Mouse (Mus musculus) adrenal gland, adult 2 months (tissue): ENCODE results near the gene Olfr1104. TPM values are rescaled to one million over a fixed set of nuclear protein-coding genes. Genes with fewer than 3 reads are reported as not detected.

ENCODE experiments used
- DNase-seq: peaks from one replicate; pipeline ENCODE4 v3.0.0; 2021
- long read RNA-seq: library from polyadenylated mRNA; stranded (forward); transcript quantifications from one replicate; pipeline ENCODE4 v2.0.0, GENCODE M21; 2021
- polyA plus RNA-seq: library from polyadenylated mRNA; depleted of rRNA; stranded (reverse); fragments of >200 nt; gene quantifications from 2 replicates; pipeline ENCODE4 v1.2.3, GENCODE M21; 2012; rRNA removed
- total RNA-seq, 2 experiments: library from RNA; stranded (reverse); gene quantifications; 2 replicates each; pipeline ENCODE4 v1.2.3; 2021

Gene Olfr1104
- total RNA-seq (not detected), polyA plus RNA-seq (not detected in 2 replicates)
- long read RNA-seq = 0 reads

DNA sequence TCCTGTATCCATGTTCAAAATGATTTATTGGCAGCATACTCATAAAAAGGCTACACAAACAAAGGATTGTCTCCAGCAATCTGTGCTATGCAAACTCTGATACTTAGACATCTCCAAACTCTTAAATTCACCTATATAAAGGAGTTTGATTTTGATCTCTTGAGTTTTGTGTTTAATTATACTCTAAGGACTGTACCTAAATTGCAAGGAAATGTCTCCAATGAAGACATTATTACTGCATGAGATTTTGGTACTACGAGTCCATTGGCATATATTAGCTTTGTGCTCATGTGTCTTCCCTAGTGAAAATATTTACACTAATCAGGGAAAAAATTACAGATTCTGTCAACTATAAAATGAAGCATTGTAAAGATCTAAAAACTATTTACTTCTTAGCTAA lies at the start of gene Olfr1104:
Gene Olfr1104 (minus strand): TSS at position 101 of the 400 bp plus-strand sequence.
- no peak for DNase-seq

- DNase-seq = no peak
Observed at GRCm38 (mm10) chr2:87075717-87076116, 48.8 kb upstream of the Olfr1104 start, which contains the start of gene Olfr1107. TSS of gene Olfr1107 (minus strand) at chr2:87075817.

- DNase-seq = no peak
Observed at GRCm38 (mm10) chr2:87052173-87052572, 25.3 kb upstream of the Olfr1104 start, which contains the start of gene Olfr1106. TSS of gene Olfr1106 (minus strand) at chr2:87052273.

DNA sequence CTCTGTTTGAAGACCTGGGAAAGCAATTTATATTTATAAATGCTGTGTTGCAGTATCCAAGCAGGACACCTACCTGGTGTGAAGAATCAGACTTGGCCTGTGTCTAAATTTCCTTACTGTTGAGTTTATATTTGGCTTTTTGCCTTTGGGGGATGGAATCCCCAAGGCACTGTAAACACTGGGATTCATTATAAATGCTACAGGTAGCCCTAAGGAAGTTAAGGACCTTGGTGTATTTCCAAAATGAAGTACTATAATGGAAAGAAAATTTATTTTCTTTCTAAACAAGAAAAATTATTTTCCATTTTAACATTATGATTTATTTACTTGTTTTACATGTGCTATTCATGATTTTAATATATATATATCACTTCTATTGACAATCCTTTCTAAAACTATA lies 9.6 kb upstream of the Olfr1104 start, which contains the start of gene Olfr1105:
Gene Olfr1105 (minus strand): TSS at position 101 of the 400 bp plus-strand sequence.
- no peak for DNase-seq

- DNase-seq = no peak
Observed at GRCm38 (mm10) chr2:86998098-86998497, 28.8 kb downstream of the Olfr1104 start, which contains the start of gene Olfr1102. TSS of gene Olfr1102 (plus strand) at chr2:86998398.

GRCm38 (mm10) chr2:86991121-86991520 lies 35.8 kb downstream of the Olfr1104 start, which contains the start of gene Olfr1101:
TSS of gene Olfr1101 (minus strand) at chr2:86991221.
- no peak for DNase-seq

DNA sequence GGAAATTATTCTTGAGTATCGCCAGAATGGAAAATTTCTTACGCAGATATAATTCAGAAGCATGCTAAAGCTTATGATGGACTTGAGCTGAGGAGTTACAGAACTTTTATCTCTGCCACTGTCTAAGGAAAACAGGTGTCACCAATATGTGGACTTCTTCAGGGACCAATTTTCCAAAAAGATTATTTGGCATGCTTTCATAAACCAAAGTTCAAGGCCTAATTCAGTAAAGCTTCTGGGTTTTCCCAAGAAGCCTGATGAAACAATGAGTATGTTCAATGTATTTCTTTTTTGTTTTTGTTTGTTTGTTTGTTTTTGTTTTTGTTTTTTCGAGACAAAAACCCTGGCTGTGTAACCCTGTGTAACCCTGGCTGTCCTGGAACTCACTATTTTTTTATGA lies 47.0 kb downstream of the Olfr1104 start, which contains the start of gene Olfr1100:
Gene Olfr1100 (minus strand): TSS at position 101 of the 400 bp plus-strand sequence.
- no peak for DNase-seq

Other genes starting within 250 kb of the Olfr1104 start
- not detected for gene Olfr1093, start 244.6 kb downstream of the Olfr1104 start, total RNA-seq
- gene Olfr1093, start 244.6 kb downstream of the Olfr1104 start, polyA plus RNA-seq = not detected in 2 replicates
- not detected for gene Olfr141, start 217.1 kb downstream of the Olfr1104 start, total RNA-seq
- not detected in 2 replicates for gene Olfr141, start 217.1 kb downstream of the Olfr1104 start, polyA plus RNA-seq
- gene Olfr1094, start 202.4 kb downstream of the Olfr1104 start, total RNA-seq = not detected
- not detected in 2 replicates for gene Olfr1094, start 202.4 kb downstream of the Olfr1104 start, polyA plus RNA-seq
- not detected for gene Olfr1095, start 175.4 kb downstream of the Olfr1104 start, total RNA-seq
- gene Olfr1095, start 175.4 kb downstream of the Olfr1104 start, polyA plus RNA-seq = not detected in 2 replicates
- not detected for gene Gm13723, start 152.3 kb downstream of the Olfr1104 start, total RNA-seq
- gene Gm13723, start 152.3 kb downstream of the Olfr1104 start, polyA plus RNA-seq = not detected in 2 replicates
- not detected for gene Olfr1097, start 134.9 kb downstream of the Olfr1104 start, total RNA-seq
- gene Olfr1097, start 134.9 kb downstream of the Olfr1104 start, polyA plus RNA-seq = not detected in 2 replicates
- not detected for gene Olfr1098, start 102.5 kb downstream of the Olfr1104 start, total RNA-seq
- gene Olfr1098, start 102.5 kb downstream of the Olfr1104 start, polyA plus RNA-seq = not detected in 2 replicates
- not detected for gene Olfr1099, start 66.4 kb downstream of the Olfr1104 start, total RNA-seq
- not detected in 2 replicates for gene Olfr1099, start 66.4 kb downstream of the Olfr1104 start, polyA plus RNA-seq
- gene Olfr1100, start 47.1 kb downstream of the Olfr1104 start, total RNA-seq = not detected
- not detected in 2 replicates for gene Olfr1100, start 47.1 kb downstream of the Olfr1104 start, polyA plus RNA-seq
- gene Olfr1101, start 35.9 kb downstream of the Olfr1104 start, total RNA-seq = not detected
- not detected in 2 replicates for gene Olfr1101, start 35.9 kb downstream of the Olfr1104 start, polyA plus RNA-seq
- not detected for gene Olfr1102, start 28.7 kb downstream of the Olfr1104 start, total RNA-seq
- gene Olfr1102, start 28.7 kb downstream of the Olfr1104 start, polyA plus RNA-seq = not detected in 2 replicates
- gene Olfr1105, start 9.5 kb upstream of the Olfr1104 start, total RNA-seq = not detected
- gene Olfr1105, start 9.5 kb upstream of the Olfr1104 start, polyA plus RNA-seq = not detected in 2 replicates
- gene Olfr1106, start 25.2 kb upstream of the Olfr1104 start, total RNA-seq = not detected
- not detected in 2 replicates for gene Olfr1106, start 25.2 kb upstream of the Olfr1104 start, polyA plus RNA-seq
- not detected for gene Olfr1107, start 48.7 kb upstream of the Olfr1104 start, total RNA-seq
- not detected in 2 replicates for gene Olfr1107, start 48.7 kb upstream of the Olfr1104 start, polyA plus RNA-seq
- not detected for gene Olfr1109, start 68.9 kb upstream of the Olfr1104 start, total RNA-seq
- gene Olfr1109, start 68.9 kb upstream of the Olfr1104 start, polyA plus RNA-seq = not detected in 2 replicates
- not detected for gene Olfr259, start 87.5 kb upstream of the Olfr1104 start, total RNA-seq
- gene Olfr259, start 87.5 kb upstream of the Olfr1104 start, polyA plus RNA-seq = not detected in 2 replicates
- not detected for gene Olfr1110, start 113.2 kb upstream of the Olfr1104 start, total RNA-seq
- not detected in 2 replicates for gene Olfr1110, start 113.2 kb upstream of the Olfr1104 start, polyA plus RNA-seq
- gene Olfr1111, start 125.5 kb upstream of the Olfr1104 start, total RNA-seq = not detected
- gene Olfr1111, start 125.5 kb upstream of the Olfr1104 start, polyA plus RNA-seq = not detected in 2 replicates
- not detected for gene Olfr1112, start 160.7 kb upstream of the Olfr1104 start, total RNA-seq
- not detected in 2 replicates for gene Olfr1112, start 160.7 kb upstream of the Olfr1104 start, polyA plus RNA-seq
- not detected for gene Olfr1113, start 181.9 kb upstream of the Olfr1104 start, total RNA-seq
- gene Olfr1113, start 181.9 kb upstream of the Olfr1104 start, polyA plus RNA-seq = not detected in 2 replicates
- not detected for gene Olfr1115, start 220.9 kb upstream of the Olfr1104 start, total RNA-seq
- gene Olfr1115, start 220.9 kb upstream of the Olfr1104 start, polyA plus RNA-seq = not detected in 2 replicates
- gene Olfr1116, start 240.5 kb upstream of the Olfr1104 start, total RNA-seq = not detected
- not detected in 2 replicates for gene Olfr1116, start 240.5 kb upstream of the Olfr1104 start, polyA plus RNA-seq